Mouse (Mus musculus) intestine, postnatal 0 days (tissue): ENCODE data around the gene Ahnak2. TPM values are rescaled to one million over a fixed set of nuclear protein-coding genes. Genes with fewer than 3 reads are reported as not detected.
A peak's percentile ranks its signal among the peaks of the same experiment; 100 is the strongest.

Source experiments
- ATAC-seq: fragments of 200-750 bp; cut with Nextera tagmentation; 2 replicates; pipeline ENCODE4 v1.8.0; 2017; ENCODE audit warnings: mild to moderate bottlenecking, moderate TSS enrichment, moderate library complexity
- H3K27ac ChIP-seq: fragments of 300-500 bp; sonication (generic); 2 replicates; pipeline ENCODE4 v1.5.1; 2014; ENCODE audit warnings: mild to moderate bottlenecking, low read depth, low read length, moderate library complexity
- H3K27me3 ChIP-seq: fragments of 300-500 bp; sonication (generic); replicated peaks from 2 replicates; pipeline ENCODE4 v1.6.1; 2014; ENCODE audit warnings: low read length, mixed read lengths; ENCODE audit not compliant: control insufficient read depth, insufficient read depth
- H3K36me3 ChIP-seq: fragments of 300-500 bp; sonication (generic); 2 replicates; pipeline ENCODE4 v1.6.1; 2014; ENCODE audit warnings: mild to moderate bottlenecking, moderate library complexity; ENCODE audit not compliant: control insufficient read depth, insufficient read depth
- H3K4me1 ChIP-seq: fragments of 300-500 bp; sonication (generic); replicated peaks from 2 replicates; pipeline ENCODE4 v1.6.1; 2014; ENCODE audit warnings: antibody characterized with exemption, low read length, mixed read lengths; ENCODE audit not compliant: control insufficient read depth, insufficient read depth
- H3K4me2 ChIP-seq: fragments of 300-500 bp; sonication (generic); replicated peaks from 2 replicates; pipeline ENCODE4 v1.6.1; 2014; ENCODE audit warnings: low read depth, mild to moderate bottlenecking, moderate library complexity
- H3K4me3 ChIP-seq: fragments of 300-500 bp; sonication (generic); 2 replicates; pipeline ENCODE4 v1.5.1; 2014; ENCODE audit warnings: low read depth, low read length
- H3K9ac ChIP-seq: fragments of 300-500 bp; sonication (generic); 2 replicates; pipeline ENCODE4 v1.6.1; 2014; ENCODE audit warnings: mild to moderate bottlenecking, low read depth, low read length
- H3K9me3 ChIP-seq: fragments of 300-500 bp; sonication (generic); 2 replicates; pipeline ENCODE4 v1.6.1; 2016; ENCODE audit warnings: mixed run types; ENCODE audit not compliant: control insufficient read depth
- CTCF ChIP-seq: sonication (generic); IDR thresholded peaks from 2 replicates; pipeline ENCODE4 v1.5.1; 2016; ENCODE audit warnings: low read depth, mild to moderate bottlenecking, control low read depth, antibody characterized with exemption, moderate library complexity
- WGBS: fragments of 180-500 bp; shearing (Covaris S2); extraction: QIAGEN DNeasy Blood & Tissue Kit; methylation state at CpG from one replicate; pipeline ENCODE4 v1.1.7; 2014; 5-methylcytosine and 5-hydroxymethylcytosine counted together
- polyA plus RNA-seq: library from polyadenylated mRNA; unstranded; fragments of >200 nt; fragmentation: Nextera tagmentation; extraction: Ambion mirVana; gene quantifications from 2 replicates; pipeline ENCODE4 v1.2.1, GENCODE M21; 2015

Gene Ahnak2
- polyA plus RNA-seq, 1 experiment from 2014 or later = 1.6 TPM

- no peak for TF ChIP-seq CTCF
- no peak overlapping the region for H3K4me3 ChIP-seq
- no peak overlapping the region for H3K9ac ChIP-seq
- WGBS = 89% methylated on average over 16 of the region's 16 CpGs
- H3K27me3 ChIP-seq = no peaks in the 10 kb centered on the region
- no peak overlapping the region for H3K4me2 ChIP-seq
- no peaks in the 10 kb centered on the region for H3K36me3 ChIP-seq
- no peak overlapping the region for H3K27ac ChIP-seq
- H3K4me1 ChIP-seq = no peaks in the 10 kb centered on the region
- no peak for ATAC-seq
- H3K9me3 ChIP-seq = no peaks in the 10 kb centered on the region
These were observed 35.2 kb downstream of the Ahnak2 start for GRCm38 (mm10) chr12:112767036-112767890.

GRCm38 (mm10) chr12:112766586-112766985 lies 35.9 kb downstream of the Ahnak2 start:
- no peak overlapping the region for H3K4me3 ChIP-seq
- no peak overlapping the region for H3K9ac ChIP-seq
- H3K27me3 ChIP-seq = no peaks in the 10 kb centered on the region
- ATAC-seq = no peak
- no peak overlapping the region for H3K27ac ChIP-seq
- TF ChIP-seq CTCF = no peak
- 0 out of 2 replicates have a peak, but pooled peaks cover 4% of the 10 kb centered on the region for H3K4me1 ChIP-seq
- H3K36me3 ChIP-seq = no peaks in the 10 kb centered on the region
- 92% methylated on average over 7 of the region's 7 CpGs for WGBS
- H3K4me2 ChIP-seq = no peak overlapping the region
- no peaks in the 10 kb centered on the region for H3K9me3 ChIP-seq

GRCm38 (mm10) chr12:112764991-112765390 lies 37.5 kb downstream of the Ahnak2 start:
- ATAC-seq = no peak
- Histone ChIP-seq H3K4me2 (no peak overlapping the region), H3K36me3 (no peaks in the 10 kb centered on the region), H3K27me3 (no peaks in the 10 kb centered on the region), H3K9me3 (no peaks in the 10 kb centered on the region), H3K4me3 (no peak overlapping the region), H3K9ac (no peak overlapping the region), H3K4me1 (0 out of 2 replicates have a peak, but pooled peaks cover 4% of the 10 kb centered on the region), H3K27ac (no peak overlapping the region)
- TF ChIP-seq CTCF = no peak
- 94% methylated on average over 7 of the region's 7 CpGs for WGBS

- no peak for TF ChIP-seq CTCF
- WGBS = 80% methylated on average over 5 of the region's 5 CpGs
- 0 out of 2 replicates have a peak, but pooled peaks cover 4% of the 10 kb centered on the region for H3K4me1 ChIP-seq
- H3K9me3 ChIP-seq = no peaks in the 10 kb centered on the region
- no peaks in the 10 kb centered on the region for H3K36me3 ChIP-seq
- no peak overlapping the region for H3K4me3 ChIP-seq
- no peak overlapping the region for H3K9ac ChIP-seq
- no peak overlapping the region for H3K4me2 ChIP-seq
- no peak for ATAC-seq
- no peak overlapping the region for H3K27ac ChIP-seq
- H3K27me3 ChIP-seq = no peaks in the 10 kb centered on the region
These were observed 38.3 kb downstream of the Ahnak2 start for GRCm38 (mm10) chr12:112764141-112764540.

- Histone ChIP-seq H3K9me3 (no peaks in the 10 kb centered on the region), H3K9ac (no peak overlapping the region), H3K4me2 (no peak overlapping the region), H3K36me3 (no peaks in the 10 kb centered on the region), H3K27me3 (no peaks in the 10 kb centered on the region), H3K4me3 (no peak overlapping the region), H3K27ac (no peak overlapping the region), H3K4me1 (0 out of 2 replicates have a peak, but pooled peaks cover 4% of the 10 kb centered on the region)
- TF ChIP-seq CTCF = no peak
- WGBS = 77% methylated on average over 4 of the region's 4 CpGs
- ATAC-seq = no peak
These were observed 39.3 kb downstream of the Ahnak2 start for GRCm38 (mm10) chr12:112763176-112763575.

- peak; percentile 80 for ATAC-seq
- Histone ChIP-seq H3K27ac (no peak overlapping the region), H3K4me2 (no peak overlapping the region)
These were observed 40.4 kb downstream of the Ahnak2 start for GRCm38 (mm10) chr12:112762018-112762417.

More at GRCm38 (mm10) chr12:112762018-112762417, 40.4 kb downstream of the Ahnak2 start:
- Histone ChIP-seq H3K27me3 (no peaks in the 10 kb centered on the region), H3K4me1 (0 out of 2 replicates have a peak, but pooled peaks cover 4% of the 10 kb centered on the region), H3K9me3 (no peaks in the 10 kb centered on the region), H3K36me3 (no peaks in the 10 kb centered on the region), H3K9ac (no peak overlapping the region), H3K4me3 (no peak overlapping the region)
- WGBS = 68% methylated on average over 3 of the region's 3 CpGs
- TF ChIP-seq CTCF = no peak
